Mouse (Mus musculus) small intestine, adult 10 weeks (tissue): ENCODE results near the gene Ube2h. TPM values are rescaled to one million over a fixed set of nuclear protein-coding genes. Genes with fewer than 3 reads are reported as not detected.

Experiments
- polyA plus RNA-seq: library from polyadenylated mRNA; stranded (reverse); fragments of 350-450 nt; fragmentation: Illumina TruSeq; extraction: RNeasy Lipid Tissue Mini Kit (QIAGEN cat#74804); gene quantifications from one replicate; pipeline ENCODE4 v1.2.3, GENCODE M21; 2014; ENCODE audit warnings: low replicate concordance

Ube2h gene
- 28.1 TPM for polyA plus RNA-seq

DNA sequence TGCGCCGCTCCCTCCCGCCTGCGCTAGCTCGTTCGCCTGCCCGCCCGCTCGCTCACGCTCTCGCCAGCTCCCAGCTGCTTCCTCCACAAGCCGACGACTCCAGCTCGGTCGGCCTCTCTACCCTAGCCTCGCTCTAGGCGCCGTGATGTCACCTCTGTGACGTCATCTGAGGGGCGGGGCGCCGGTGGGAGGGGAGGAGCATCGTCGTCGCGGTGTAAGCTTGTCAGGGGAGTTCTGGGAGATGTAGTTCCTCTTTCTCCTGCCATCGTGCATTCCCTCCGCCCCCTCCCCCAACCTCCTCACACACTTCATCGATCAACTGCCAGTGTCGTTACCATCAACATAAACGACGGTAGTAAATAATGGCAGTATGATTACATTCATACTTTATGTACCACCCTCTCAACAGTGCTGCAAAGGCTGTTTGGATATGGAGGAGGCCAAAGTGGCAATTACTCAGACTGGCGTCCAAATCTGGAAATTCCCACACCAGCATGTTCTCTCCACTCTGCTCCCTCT, at the start of gene Ube2h:
TSS of gene Ube2h (minus strand) at position 141 of the 519 bp plus-strand sequence.

Other genes starting within 250 kb of the Ube2h start
- 0.89 TPM for gene Zc3hc1, start 86.5 kb upstream of the Ube2h start, polyA plus RNA-seq
- 27.2 TPM for gene Klhdc10, start 97.3 kb upstream of the Ube2h start, polyA plus RNA-seq
- 25.6 TPM for gene Tmem209, start 205.2 kb upstream of the Ube2h start, polyA plus RNA-seq
- gene Ssmem1, start 205.3 kb upstream of the Ube2h start, polyA plus RNA-seq, result not detected
- gene Cpa2, start 237.0 kb upstream of the Ube2h start, polyA plus RNA-seq, result 141 TPM